Mouse (Mus musculus): ENCODE measurements around the gene Cyp2d22.
"Not testable (repeated sequence)": the region's sequence is repeated elsewhere in the genome, so short reads cannot be mapped to it uniquely, and the experiment has no call there.

Gene Cyp2d22

GRCm38 (mm10) chr15:82379871-82380713 is at the start of gene Cyp2d22:
Cyp2d22 (minus strand) TSS chr15:82380260.
- DNase-seq (ENCODE audit: low spot score), result peak; percentile 60

DNA sequence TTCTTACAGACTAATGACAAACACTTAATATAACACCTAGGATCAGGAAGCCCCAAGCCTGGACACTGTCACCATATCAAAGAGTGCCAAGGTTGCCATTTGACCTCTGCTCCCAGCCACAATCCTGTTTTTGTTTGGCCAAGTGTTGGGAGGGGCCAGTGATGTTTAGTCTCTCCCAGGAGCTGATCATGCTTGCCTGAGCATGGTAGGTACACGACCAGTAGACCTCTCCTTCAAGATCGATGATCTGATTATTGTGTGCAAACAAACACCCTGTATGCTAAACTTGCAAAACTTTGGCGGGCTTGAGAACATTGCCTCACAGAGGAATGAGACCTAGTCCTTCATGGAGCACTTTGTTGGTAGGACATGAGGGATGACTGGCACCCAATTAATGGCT is 43.4 kb upstream of the Cyp2d22 start:
- DNase-seq (ENCODE audit: low spot score), result no peak

GRCm38 (mm10) chr15:82422935-82423334 is 42.9 kb upstream of the Cyp2d22 start:
- no peak for DNase-seq (ENCODE audit: low spot score)

GRCm38 (mm10) chr15:82418616-82419015 is 38.6 kb upstream of the Cyp2d22 start:
- no peak for DNase-seq (ENCODE audit: low spot score)

GRCm38 (mm10) chr15:82416797-82417789 is 37.0 kb upstream of the Cyp2d22 start:
- peak; percentile 85 for DNase-seq (ENCODE audit: low spot score)

DNA sequence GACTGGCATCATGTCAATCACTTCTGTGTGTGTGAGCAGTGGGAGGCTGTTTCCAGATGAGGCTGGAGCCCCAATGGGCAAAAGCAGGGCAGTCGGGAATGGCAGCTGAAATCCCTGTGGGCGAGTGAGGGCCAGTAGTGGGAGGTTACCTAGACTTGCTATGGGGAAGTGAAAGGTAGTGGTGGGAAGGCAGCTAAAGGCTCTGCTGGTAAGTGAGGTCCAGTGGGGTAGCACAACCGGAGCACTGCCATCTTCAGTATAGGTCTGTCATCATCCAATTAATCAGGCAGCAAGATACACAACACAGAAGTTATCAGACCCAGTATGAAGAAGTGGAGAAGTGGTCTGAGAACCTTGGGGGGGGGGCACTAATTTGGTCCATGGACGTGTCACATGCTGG is 27.5 kb upstream of the Cyp2d22 start:
- no peak for DNase-seq (ENCODE audit: low spot score)

DNA sequence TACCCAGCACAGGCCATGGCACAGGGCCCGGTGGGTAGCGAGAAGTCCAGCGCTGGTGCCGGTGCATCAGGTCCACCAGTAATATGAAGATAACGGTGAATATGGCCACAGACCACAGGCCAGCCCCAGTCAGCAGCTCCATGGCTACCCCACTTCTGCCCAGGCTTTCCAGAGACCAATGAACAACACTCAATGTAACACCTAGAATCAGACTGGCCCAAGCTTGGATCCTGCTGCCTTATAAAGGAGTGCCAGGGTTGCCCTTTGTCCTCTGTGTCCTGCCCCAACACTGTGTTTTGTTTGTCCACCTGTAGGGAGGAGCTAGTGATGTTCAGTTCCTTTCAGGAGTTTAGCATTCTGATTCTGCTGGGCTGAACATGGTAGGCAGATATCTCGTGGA is 26.9 kb upstream of the Cyp2d22 start, which contains the start of gene Cyp2d10:
Gene Cyp2d10 (minus strand): TSS at position 215 of the 400 bp plus-strand sequence.
- DNase-seq (ENCODE audit: low spot score), result no peak

GRCm38 (mm10) chr15:82404163-82404562 is 24.1 kb upstream of the Cyp2d22 start:
- DNase-seq (ENCODE audit: low spot score), result no peak

- no peak for DNase-seq (ENCODE audit: low spot score)
Observed at GRCm38 (mm10) chr15:82403606-82404005, 23.5 kb upstream of the Cyp2d22 start.

DNA sequence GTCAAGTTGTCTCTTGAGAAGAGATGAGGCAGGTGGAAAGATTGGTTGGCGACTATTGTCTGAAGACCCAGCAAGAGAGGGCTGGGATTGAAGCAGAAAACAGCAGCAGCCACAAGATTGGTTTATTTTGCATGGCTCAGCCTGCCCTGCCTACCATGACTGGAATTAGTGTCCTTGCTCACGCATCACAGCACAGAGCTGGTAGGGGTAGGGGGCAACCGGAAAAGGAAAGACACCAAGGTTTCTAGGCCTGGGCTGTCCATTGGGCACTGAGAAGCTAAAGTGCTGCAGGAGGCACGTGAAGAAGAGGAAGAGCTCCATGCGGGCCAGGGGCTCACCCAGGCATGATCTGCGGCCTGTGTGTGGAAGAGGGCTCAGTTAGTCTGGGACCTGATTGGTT is 22.7 kb upstream of the Cyp2d22 start:
- DNase-seq (ENCODE audit: low spot score), result no peak

GRCm38 (mm10) chr15:82402106-82402505 is 22.0 kb upstream of the Cyp2d22 start:
- no peak for DNase-seq (ENCODE audit: low spot score)

GRCm38 (mm10) chr15:82401516-82401915 is 21.5 kb upstream of the Cyp2d22 start:
- DNase-seq (ENCODE audit: low spot score), result peak; percentile 40

DNA sequence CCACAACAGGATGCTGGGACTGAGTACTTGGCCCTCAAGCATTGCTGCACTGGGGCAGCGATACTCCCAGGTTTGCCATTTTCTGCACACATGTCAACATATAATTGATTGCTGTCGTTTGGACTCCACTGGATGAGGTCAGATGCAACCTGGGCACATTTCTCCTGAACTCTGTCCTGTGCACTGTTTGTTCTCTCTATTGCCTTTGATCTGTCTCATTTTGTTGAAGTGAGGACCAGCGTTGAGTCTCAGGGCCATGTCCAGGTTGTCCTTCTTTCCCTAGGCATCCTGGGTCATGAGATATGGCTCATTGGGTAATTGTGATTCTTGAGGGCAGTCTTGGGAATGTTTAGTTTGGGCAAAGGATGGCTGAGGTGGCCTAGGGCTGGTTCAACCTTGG is 15.9 kb upstream of the Cyp2d22 start:
- not testable (repeated sequence) for DNase-seq (ENCODE audit: low spot score)

GRCm38 (mm10) chr15:82393922-82394321 is 13.9 kb upstream of the Cyp2d22 start, which contains the start of gene Cyp2d11:
Cyp2d11 (minus strand) TSS chr15:82394022.
- DNase-seq (ENCODE audit: low spot score), result not testable (repeated sequence)

DNA sequence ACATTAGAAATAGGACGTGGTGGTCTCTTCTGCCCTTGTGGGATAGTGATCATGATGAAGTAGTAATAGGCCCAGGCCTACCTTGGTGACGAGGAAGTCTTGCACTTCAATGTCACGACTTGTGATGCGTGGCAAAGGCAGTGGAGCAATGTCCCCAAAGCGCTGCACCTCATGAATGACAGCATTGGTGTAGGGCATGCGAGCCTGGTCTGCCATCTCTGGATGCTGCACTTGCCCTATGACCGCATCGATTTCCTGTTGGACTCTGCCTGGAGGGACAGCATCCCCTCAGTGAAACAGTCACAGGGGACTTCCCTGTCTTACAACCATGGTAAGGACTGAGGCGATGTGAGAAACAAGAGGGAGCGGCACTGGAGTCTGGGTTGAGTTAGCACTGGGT is 9.9 kb upstream of the Cyp2d22 start:
- DNase-seq (ENCODE audit: low spot score), result not testable (repeated sequence)

GRCm38 (mm10) chr15:82385729-82386128 is 5.7 kb upstream of the Cyp2d22 start:
- DNase-seq (ENCODE audit: low spot score), result no peak

- DNase-seq (ENCODE audit: low spot score), result no peak
Observed at GRCm38 (mm10) chr15:82382441-82382840, 2.4 kb upstream of the Cyp2d22 start.

DNA sequence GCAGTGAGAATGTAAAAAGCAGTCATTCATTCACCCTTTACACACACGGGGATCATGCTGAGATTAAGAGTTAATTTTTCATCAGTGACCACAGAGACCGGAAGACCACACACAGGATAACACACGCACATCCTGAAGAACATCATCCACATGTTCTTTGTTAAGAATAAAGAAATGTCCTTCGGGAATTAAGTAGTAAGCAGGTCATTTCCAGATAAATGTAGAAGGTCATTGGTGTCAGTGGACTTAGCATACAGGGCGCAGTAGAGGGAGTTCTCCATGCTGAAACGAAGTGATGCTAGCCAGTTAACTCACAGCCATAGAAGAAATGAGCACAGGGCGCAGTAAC is 628 bp upstream of the Cyp2d22 start:
- DNase-seq (ENCODE audit: low spot score), result peak; percentile 25

DNA sequence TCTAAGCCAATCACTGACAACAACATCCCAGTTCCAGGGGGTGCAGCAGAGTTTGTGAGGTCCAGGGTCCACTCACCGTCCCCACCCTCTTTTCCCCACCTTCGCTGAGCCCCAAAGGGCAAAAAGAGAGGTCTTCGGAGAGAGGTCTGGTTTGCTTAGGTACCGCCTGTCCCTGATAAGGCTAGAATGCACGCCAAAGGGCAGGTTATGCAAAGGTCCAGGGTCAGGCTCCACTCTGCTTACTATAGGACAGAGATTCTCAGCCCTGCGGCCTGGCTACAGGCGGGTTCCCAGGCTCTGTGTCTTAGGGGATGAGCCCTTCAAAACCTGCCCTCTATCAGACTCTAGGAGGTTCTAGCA is 569 bp downstream of the Cyp2d22 start:
- DNase-seq (ENCODE audit: low spot score), result no peak

DNA sequence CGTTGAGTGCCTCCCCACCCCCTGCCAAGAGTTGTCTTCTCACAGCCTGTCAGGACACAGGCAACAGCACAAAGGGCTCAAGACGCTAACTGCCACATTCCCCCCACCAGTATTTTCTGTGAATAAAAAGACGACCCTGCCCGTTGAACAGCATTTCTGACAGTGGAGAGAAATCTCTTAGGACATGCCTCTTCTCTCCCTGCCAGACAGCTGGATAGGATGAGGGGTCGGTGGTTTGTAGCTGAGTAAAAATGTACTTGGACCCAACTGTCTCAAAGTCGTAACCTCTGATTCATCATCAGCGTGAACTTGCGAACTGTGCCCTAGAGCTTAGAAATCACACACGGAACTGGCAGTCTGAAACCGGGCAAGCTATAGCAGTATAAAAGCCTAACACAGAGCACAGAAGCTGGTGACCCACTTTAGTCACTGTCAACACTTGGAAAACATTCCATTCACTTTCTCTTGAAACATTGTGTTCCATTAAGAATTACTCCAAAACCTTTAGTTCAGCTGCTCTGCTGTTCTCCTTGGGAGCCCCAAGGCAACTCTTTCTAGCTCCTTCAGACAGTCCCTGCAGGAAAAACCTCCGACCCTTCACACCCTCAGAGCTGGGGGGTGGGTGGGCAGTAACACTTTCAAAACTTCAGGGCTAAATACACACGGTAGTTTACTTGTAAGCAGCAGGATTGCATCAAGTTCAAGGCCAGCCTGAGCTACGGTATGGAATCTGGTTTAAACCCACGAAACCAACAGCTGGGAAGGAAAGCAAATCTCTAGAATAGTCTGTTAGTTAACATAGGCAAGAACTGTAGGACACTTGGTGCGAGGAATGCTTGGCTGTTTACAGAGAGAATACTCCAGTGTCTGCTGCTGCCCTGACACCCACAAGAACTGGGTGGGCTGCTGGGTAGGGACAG is 1.5 kb downstream of the Cyp2d22 start:
- DNase-seq (ENCODE audit: low spot score), result no peak

- no peak for DNase-seq (ENCODE audit: low spot score)
Observed at GRCm38 (mm10) chr15:82377701-82378100, 2.4 kb downstream of the Cyp2d22 start.

Measured in embryo, embryonic 10 days (tissue).